25 mouse cellular contexts compared by ENCODE assay signal in the genomic region with DNA sequence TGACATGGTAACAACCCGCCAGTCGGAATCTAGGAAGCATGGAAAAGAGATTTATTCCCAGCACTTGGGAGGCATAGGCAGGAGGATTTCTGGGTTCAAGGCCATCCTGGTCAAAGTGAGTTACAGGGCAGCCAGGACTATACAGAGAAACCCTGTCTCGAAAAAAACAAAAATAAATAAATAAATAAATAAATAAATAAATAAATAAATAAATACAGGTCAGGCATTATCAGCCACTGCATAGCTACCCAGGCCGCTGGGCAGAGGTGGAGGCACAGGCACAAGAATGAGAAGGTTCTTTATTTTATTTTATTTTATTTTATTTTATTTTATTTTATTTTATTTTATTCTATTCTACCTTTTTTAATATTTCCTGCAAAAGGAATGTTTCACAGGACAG.
"Had no signal": no experiment of that assay in that cellular context is flagged by ENCODE, and none has a peak within 500 bp of the region (broad histone marks: within the 10 kb centered on the region; RNA-seq: fewer than 3 reads in every experiment).

No protein-coding gene starts in this region.

- H3K36me3 ChIP-seq: heart, embryonic 10.5 days; heart, embryonic 12.5 days; hindbrain, embryonic 10.5 days; hindbrain, embryonic 13.5 days; hindbrain, embryonic 15.5 days; limb, embryonic 10.5 days; limb, embryonic 12.5 days; liver, embryonic 13.5 days had no signal

- H3K27me3 ChIP-seq: heart, embryonic 12.5 days; hindbrain, embryonic 13.5 days; hindbrain, embryonic 15.5 days; limb, embryonic 12.5 days; liver, embryonic 13.5 days had no signal

- H3K9me3 ChIP-seq: heart, embryonic 10.5 days; heart, embryonic 12.5 days; hindbrain, embryonic 10.5 days; hindbrain, embryonic 13.5 days; hindbrain, embryonic 15.5 days; limb, embryonic 10.5 days; limb, embryonic 12.5 days; liver, embryonic 13.5 days had no signal

- H3K4me2 ChIP-seq: heart, embryonic 12.5 days; hindbrain, embryonic 13.5 days; hindbrain, embryonic 15.5 days; limb, embryonic 12.5 days; liver, embryonic 11.5 days; liver, embryonic 13.5 days had no signal

- H3K27ac ChIP-seq: gastrocnemius, adult 2 months; heart, embryonic 10.5 days; hindbrain, embryonic 10.5 days; hindbrain, embryonic 13.5 days; hindbrain, embryonic 15.5 days; layer of hippocampus, adult 2 months; left cerebral cortex, adult 2 months; limb, embryonic 10.5 days; limb, embryonic 12.5 days; liver, embryonic 13.5 days had no signal

- H3K9ac ChIP-seq: heart, embryonic 12.5 days; hindbrain, embryonic 13.5 days; hindbrain, embryonic 15.5 days; limb, embryonic 12.5 days; liver, embryonic 13.5 days had no signal

- ATAC-seq: inflammation-experienced regulatory T-cells, adult 6 months; intestine, embryonic 16.5 days had no signal

- H3K4me1 ChIP-seq: heart, embryonic 10.5 days; heart, embryonic 12.5 days; hindbrain, embryonic 10.5 days; hindbrain, embryonic 13.5 days; hindbrain, embryonic 15.5 days; limb, embryonic 10.5 days; limb, embryonic 12.5 days; liver, embryonic 13.5 days had no signal

- DNase-seq: gastrocnemius, adult 2 months; gastrocnemius, postnatal 10 days; gastrocnemius, postnatal 25 days; heart, adult 18-20 months; heart, postnatal 10 days; heart, postnatal 4 days; kidney, adult 18-20 months; kidney, adult 8-10 months; kidney, postnatal 10 days; kidney, postnatal 25 days; kidney, postnatal 4 days; liver; liver, embryonic 13.5 days had no signal

- H3K4me3 ChIP-seq: gastrocnemius, adult 2 months; heart, embryonic 10.5 days; heart, embryonic 12.5 days; hindbrain, embryonic 10.5 days; hindbrain, embryonic 13.5 days; hindbrain, embryonic 15.5 days; layer of hippocampus, adult 2 months; left cerebral cortex, adult 2 months; limb, embryonic 10.5 days; limb, embryonic 12.5 days; liver, embryonic 13.5 days had no signal
